Mouse (Mus musculus) G1E (cell line): ENCODE measurements around the gene Dgkb.

ENCODE experiments used
- CTCF ChIP-seq: IDR thresholded peaks from 2 replicates; pipeline ENCODE4 v1.5.1; 2012; ENCODE audit warnings: low read depth, low read length, inconsistent platforms, mixed read lengths
- GATA2 ChIP-seq: IDR thresholded peaks from 2 replicates; pipeline ENCODE4 v1.6.1; 2012; ENCODE audit warnings: low read depth, low read length, inconsistent platforms, borderline replicate concordance

- TF ChIP-seq CTCF (no peak), GATA2 (no peak)
Observed at GRCm38 (mm10) chr12:37971482-37971881, 154.0 kb downstream of the Dgkb start.
